Mouse (Mus musculus): ENCODE data around the gene Slc17a7. TPM values are rescaled to one million over a fixed set of nuclear protein-coding genes. Genes with fewer than 3 reads are reported as not detected.

Gene Slc17a7
- polyA plus RNA-seq, 1 experiment: 0.06 TPM

DNA sequence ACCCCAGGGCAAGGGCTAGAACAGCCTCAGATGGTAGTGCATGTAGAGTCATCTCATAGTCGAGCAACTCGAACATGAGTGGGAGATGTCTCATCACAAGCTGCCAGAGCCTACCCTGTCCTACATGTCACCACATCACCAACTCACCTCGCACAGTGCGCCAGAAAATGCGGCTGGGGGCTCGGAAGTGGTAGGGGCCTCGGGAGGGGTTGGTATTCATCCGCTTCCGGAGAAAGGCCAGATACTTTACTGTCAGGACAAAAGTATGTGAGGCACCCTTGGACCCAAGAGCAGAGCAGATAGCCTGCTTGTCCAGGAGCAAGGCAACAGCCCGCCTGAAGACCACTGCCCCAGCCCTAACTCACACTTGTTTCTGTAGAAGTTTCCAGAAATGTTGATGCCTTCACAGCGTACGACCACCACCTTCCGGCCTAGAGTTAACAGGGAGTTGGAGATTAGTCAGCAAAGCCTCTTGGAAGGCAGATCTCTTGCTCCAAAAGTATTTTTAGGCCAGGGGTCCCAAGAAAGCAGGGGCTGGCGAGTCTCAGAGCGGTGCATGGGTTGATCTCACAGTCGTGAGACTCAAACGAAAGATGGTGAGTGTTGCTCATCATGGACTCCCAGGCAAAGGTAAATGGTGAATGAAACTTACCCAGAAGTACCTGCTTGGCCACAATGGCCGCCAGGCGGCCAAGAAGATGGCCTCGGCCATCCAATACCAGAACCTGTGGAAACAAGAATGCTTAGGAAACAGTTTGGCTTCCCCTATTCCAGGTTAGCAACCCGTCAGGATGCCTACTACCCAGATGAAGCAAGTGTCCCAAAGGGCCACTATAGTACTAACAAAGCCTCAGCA, 36.7 kb upstream of the Slc17a7 start:
- H3K36me3 ChIP-seq (ENCODE audit: control insufficient read depth, insufficient read depth, low read length): peaks cover 35% of the 10 kb centered on the region
- H3K27me3 ChIP-seq (ENCODE audit: control insufficient read depth, insufficient read depth, low read length): no peaks in the 10 kb centered on the region
- DNase-seq (ENCODE audit: low read depth in 1 of 2, low spot score in 2 of 2): no peak
- H3K4me1 ChIP-seq (ENCODE audit: control insufficient read depth, insufficient read depth, insufficient read length): peaks cover 3% of the 10 kb centered on the region; the same call in 1 of the 2 replicates
- 45% methylated on average over 21 of the region's 21 CpGs for WGBS
- 0 out of 2 replicates have a peak overlapping the region, but pooled peaks have one; percentile 14 for H3K27ac ChIP-seq (ENCODE audit: insufficient read depth, low read length)
- H3K4me3 ChIP-seq (ENCODE audit: extremely low read depth, insufficient read depth, insufficient read length): peak overlapping the region; percentile 91
- TF ChIP-seq POLR2A (IDR thresholded peaks at IDR 0.05; ENCODE audit: low read depth, low read length) (no peak), CTCF (IDR thresholded peaks at IDR 0.05; ENCODE audit: extremely low read depth, insufficient read depth, insufficient read length, insufficient replicate concordance) (no peak)

GRCm38 (mm10) chr7:45127700-45128224, 36.0 kb upstream of the Slc17a7 start:
- DNase-seq (ENCODE audit: low read depth in 1 of 2, low spot score in 2 of 2): no peak
- Histone ChIP-seq H3K4me1 (ENCODE audit: control insufficient read depth, insufficient read depth, insufficient read length) (peaks cover 3% of the 10 kb centered on the region; the same call in 1 of the 2 replicates), H3K36me3 (ENCODE audit: control insufficient read depth, insufficient read depth, low read length) (peaks cover 32% of the 10 kb centered on the region), H3K27ac (ENCODE audit: insufficient read depth, low read length) (peak overlapping the region; percentile 88), H3K4me3 (ENCODE audit: extremely low read depth, insufficient read depth, insufficient read length) (peak overlapping the region; percentile 91), H3K27me3 (ENCODE audit: control insufficient read depth, insufficient read depth, low read length) (no peaks in the 10 kb centered on the region)
- TF ChIP-seq POLR2A (IDR thresholded peaks at IDR 0.05; ENCODE audit: low read depth, low read length): no peak
- no peak for TF ChIP-seq CTCF (IDR thresholded peaks at IDR 0.05; ENCODE audit: extremely low read depth, insufficient read depth, insufficient read length, insufficient replicate concordance)
- 3% methylated on average over 6 of the region's 6 CpGs for whole genome bisulfite sequencing

GRCm38 (mm10) chr7:45128624-45129246, 35.0 kb upstream of the Slc17a7 start, which contains the start of gene Rpl13a:
Gene Rpl13a, minus strand, starts transcription at chr7:45128761.
- Histone ChIP-seq H3K4me3 (ENCODE audit: extremely low read depth, insufficient read depth, insufficient read length) (peak within 1 kb of the TSS; percentile 91), H3K27ac (ENCODE audit: insufficient read depth, low read length) (peak within 1 kb of the TSS; percentile 88), H3K27me3 (ENCODE audit: control insufficient read depth, insufficient read depth, low read length) (no peaks in the 10 kb centered on the region), H3K36me3 (ENCODE audit: control insufficient read depth, insufficient read depth, low read length) (peaks cover 29% of the 10 kb centered on the region), H3K4me1 (ENCODE audit: control insufficient read depth, insufficient read depth, insufficient read length) (peaks cover 3% of the 10 kb centered on the region; the same call in 1 of the 2 replicates)
- peak; percentile 97 to 99 for DNase-seq (ENCODE audit: low read depth in 1 of 2, low spot score in 2 of 2)
- peak; percentile 97 for TF ChIP-seq POLR2A (IDR thresholded peaks at IDR 0.05; ENCODE audit: low read depth, low read length)
- TF ChIP-seq CTCF (IDR thresholded peaks at IDR 0.05; ENCODE audit: extremely low read depth, insufficient read depth, insufficient read length, insufficient replicate concordance): peak; percentile 79; the same call in 1 of the 2 replicates
- under 1% methylated on average over 47 of the region's 48 CpGs for WGBS

DNA sequence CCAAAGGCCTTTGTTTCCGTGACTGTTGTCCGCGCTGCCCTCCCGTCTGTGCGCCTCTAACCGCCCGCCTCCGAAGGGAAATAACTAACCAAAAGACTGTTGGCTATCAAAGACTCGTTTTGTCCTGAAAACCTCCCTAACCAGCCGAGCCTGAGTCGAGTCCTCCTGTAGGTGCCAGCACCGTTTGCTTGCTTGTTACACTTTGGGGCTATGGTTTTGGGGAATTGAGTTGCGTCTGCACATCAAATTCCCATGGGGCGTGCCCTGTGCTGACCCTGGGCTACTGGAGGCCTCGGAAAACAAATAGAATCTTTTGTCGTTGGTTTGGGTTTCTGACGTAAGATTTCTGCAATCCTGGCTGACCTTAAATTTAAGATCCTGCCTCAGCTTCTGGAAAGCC, 34.4 kb upstream of the Slc17a7 start:
- peaks cover 3% of the 10 kb centered on the region; the same call in 1 of the 2 replicates for H3K4me1 ChIP-seq (ENCODE audit: control insufficient read depth, insufficient read depth, insufficient read length)
- TF ChIP-seq POLR2A (IDR thresholded peaks at IDR 0.05; ENCODE audit: low read depth, low read length) (no peak; the same call in 1 of the 2 replicates), CTCF (IDR thresholded peaks at IDR 0.05; ENCODE audit: extremely low read depth, insufficient read depth, insufficient read length, insufficient replicate concordance) (no peak)
- WGBS: 3% methylated on average over 17 of the region's 17 CpGs
- peaks cover 29% of the 10 kb centered on the region for H3K36me3 ChIP-seq (ENCODE audit: control insufficient read depth, insufficient read depth, low read length)
- H3K4me3 ChIP-seq (ENCODE audit: extremely low read depth, insufficient read depth, insufficient read length): peak overlapping the region; percentile 60
- DNase-seq (ENCODE audit: low read depth in 1 of 2, low spot score in 2 of 2): no peak
- H3K27ac ChIP-seq (ENCODE audit: insufficient read depth, low read length): peak overlapping the region; percentile 85
- H3K27me3 ChIP-seq (ENCODE audit: control insufficient read depth, insufficient read depth, low read length): no peaks in the 10 kb centered on the region

GRCm38 (mm10) chr7:45129776-45130512, 33.8 kb upstream of the Slc17a7 start:
- no peak for DNase-seq (ENCODE audit: low read depth in 1 of 2, low spot score in 2 of 2)
- no peak for TF ChIP-seq CTCF (IDR thresholded peaks at IDR 0.05; ENCODE audit: extremely low read depth, insufficient read depth, insufficient read length, insufficient replicate concordance)
- TF ChIP-seq POLR2A (IDR thresholded peaks at IDR 0.05; ENCODE audit: low read depth, low read length): no peak
- Histone ChIP-seq H3K4me1 (ENCODE audit: control insufficient read depth, insufficient read depth, insufficient read length) (peaks cover 3% of the 10 kb centered on the region; the same call in 1 of the 2 replicates), H3K27ac (ENCODE audit: insufficient read depth, low read length) (no peak overlapping the region), H3K36me3 (ENCODE audit: control insufficient read depth, insufficient read depth, low read length) (peaks cover 29% of the 10 kb centered on the region), H3K27me3 (ENCODE audit: control insufficient read depth, insufficient read depth, low read length) (no peaks in the 10 kb centered on the region), H3K4me3 (ENCODE audit: extremely low read depth, insufficient read depth, insufficient read length) (no peak overlapping the region)
- 75% methylated on average over 15 of the region's 15 CpGs for WGBS

- Histone ChIP-seq H3K4me3 (ENCODE audit: extremely low read depth, insufficient read depth, insufficient read length) (no peak overlapping the region), H3K27ac (ENCODE audit: insufficient read depth, low read length) (no peak overlapping the region), H3K4me1 (ENCODE audit: control insufficient read depth, insufficient read depth, insufficient read length) (peaks cover 5% of the 10 kb centered on the region; the same call in 1 of the 2 replicates), H3K36me3 (ENCODE audit: control insufficient read depth, insufficient read depth, low read length) (peaks cover 12% of the 10 kb centered on the region), H3K27me3 (ENCODE audit: control insufficient read depth, insufficient read depth, low read length) (no peaks in the 10 kb centered on the region)
- no peak for TF ChIP-seq CTCF (IDR thresholded peaks at IDR 0.05; ENCODE audit: extremely low read depth, insufficient read depth, insufficient read length, insufficient replicate concordance)
- WGBS: 98% methylated on average over 11 of the region's 11 CpGs
- no peak for DNase-seq (ENCODE audit: low read depth in 1 of 2, low spot score in 2 of 2)
These were observed 31.9 kb upstream of the Slc17a7 start for GRCm38 (mm10) chr7:45131850-45132249.

Data from spleen, adult 2 months (tissue).